25 mouse cellular contexts compared by ENCODE assay signal in the genomic region with DNA sequence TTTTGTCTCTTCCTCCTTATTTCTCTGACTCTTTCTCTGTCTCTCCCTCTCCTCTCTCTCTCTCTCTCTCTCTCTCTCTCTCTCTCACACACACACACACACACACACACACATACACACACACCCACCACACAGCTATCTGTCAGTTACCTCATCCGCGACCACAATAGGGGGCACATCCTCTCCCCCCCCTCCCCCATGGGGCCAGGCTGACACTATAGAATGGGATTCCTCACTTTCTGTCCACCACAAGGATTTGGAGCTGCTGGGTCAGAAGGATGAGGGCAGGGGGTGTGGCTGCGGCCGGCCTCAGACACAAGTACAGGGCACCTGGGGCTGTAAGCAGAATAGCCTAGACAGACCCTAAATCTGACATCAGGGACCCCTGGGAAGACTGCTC.
A peak's percentile ranks its signal among the peaks of the same experiment; 100 is the strongest.
DNase-seq lines count a peak whose midpoint lies in the region; ATAC-seq lines count a peak whose summit lies in the region.
"Had no signal": no experiment of that assay in that cellular context is flagged by ENCODE, and none has a peak within 500 bp of the region (broad histone marks: within the 10 kb centered on the region; RNA-seq: fewer than 3 reads in every experiment).

No protein-coding gene starts in this region.

- peaks cover 91% of the 10 kb centered on the region for H3K27me3 ChIP-seq in kidney, embryonic 15.5 days
- H3K27me3 ChIP-seq in limb, embryonic 10.5 days (ENCODE audit: low read depth, poor library complexity, severe bottlenecking) = peaks cover 98% of the 10 kb centered on the region

- DNase-seq in kidney, postnatal 4 days = no peak
- DNase-seq in thymus, postnatal 14 days = peak; percentile 74
- peak; percentile 62 for DNase-seq in thymus, postnatal 4 days
- no peak for DNase-seq in embryo, embryonic 10.5 days (ENCODE audit: low spot score)
- DNase-seq in limb, embryonic 10.5 days (ENCODE audit: low spot score) = no peak
- DNase-seq: B cell, adult 2 months; cerebellum, adult 11-12 months; cerebellum, adult 8-10 months; cerebellum, postnatal 14 days; forebrain, postnatal 0 days; gastrocnemius, adult 2 months; gastrocnemius, postnatal 14 days; heart, adult 11 months; heart, postnatal 10 days; heart, postnatal 36 days had no signal

- H3K4me2 ChIP-seq in kidney, embryonic 15.5 days = no peak overlapping the region
- H3K4me2 ChIP-seq: embryonic facial prominence, embryonic 12.5 days; embryonic facial prominence, embryonic 15.5 days; heart, embryonic 12.5 days; heart, embryonic 15.5 days; hindbrain, embryonic 13.5 days had no signal

- H3K4me1 ChIP-seq in kidney, embryonic 15.5 days = peaks cover 39% of the 10 kb centered on the region
- H3K4me1 ChIP-seq in limb, embryonic 10.5 days = peaks cover 37% of the 10 kb centered on the region

- WGBS in kidney, embryonic 15.5 days = 89% methylated on average over 4 of the region's 4 CpGs
- 91% methylated on average over 4 of the region's 4 CpGs for WGBS in limb, embryonic 10.5 days

- H3K4me3 ChIP-seq in kidney, embryonic 15.5 days (replicated peaks) = no peak overlapping the region
- no peak overlapping the region for H3K4me3 ChIP-seq in limb, embryonic 10.5 days
- H3K4me3 ChIP-seq: embryonic facial prominence, embryonic 12.5 days; embryonic facial prominence, embryonic 15.5 days; gastrocnemius, adult 2 months; heart, embryonic 12.5 days; heart, embryonic 15.5 days; hindbrain, embryonic 10.5 days; hindbrain, embryonic 13.5 days had no signal

- no peak overlapping the region for H3K9ac ChIP-seq in kidney, embryonic 15.5 days
- H3K9ac ChIP-seq: embryonic facial prominence, embryonic 12.5 days; embryonic facial prominence, embryonic 15.5 days; forebrain, postnatal 0 days; heart, embryonic 12.5 days; heart, embryonic 15.5 days; hindbrain, embryonic 13.5 days had no signal

- ATAC-seq in kidney, embryonic 15.5 days (replicated peaks; ENCODE audit: low FRiP score) = no peak
- ATAC-seq: activated CD4-positive, CD25-positive, alpha-beta regulatory T cell, adult 4 months; forebrain, embryonic 14.5 days; forebrain, postnatal 0 days; hindbrain, embryonic 16.5 days had no signal

- no peaks in the 10 kb centered on the region for H3K9me3 ChIP-seq in kidney, embryonic 15.5 days (replicated peaks)
- H3K9me3 ChIP-seq in limb, embryonic 10.5 days (replicated peaks) = no peaks in the 10 kb centered on the region
- H3K9me3 ChIP-seq: embryonic facial prominence, embryonic 12.5 days; embryonic facial prominence, embryonic 15.5 days; heart, embryonic 15.5 days; hindbrain, embryonic 10.5 days; hindbrain, embryonic 13.5 days had no signal

- H3K27ac ChIP-seq in kidney, embryonic 15.5 days = peak overlapping the region; percentile 27; the same call in 1 of the 2 replicates
- no peak overlapping the region for H3K27ac ChIP-seq in limb, embryonic 10.5 days
- H3K27ac ChIP-seq: embryonic facial prominence, embryonic 12.5 days; embryonic facial prominence, embryonic 15.5 days; gastrocnemius, adult 2 months; heart, embryonic 15.5 days; hindbrain, embryonic 10.5 days; hindbrain, embryonic 13.5 days had no signal

- H3K36me3 ChIP-seq in kidney, embryonic 15.5 days = no peaks in the 10 kb centered on the region
- H3K36me3 ChIP-seq in limb, embryonic 10.5 days = no peaks in the 10 kb centered on the region
- H3K36me3 ChIP-seq: embryonic facial prominence, embryonic 12.5 days; embryonic facial prominence, embryonic 15.5 days; heart, embryonic 12.5 days; heart, embryonic 15.5 days; hindbrain, embryonic 10.5 days; hindbrain, embryonic 13.5 days had no signal

Comparison
In these comparisons a context has a peak if more than half of its experiments do, and no peak if none do; other contexts are left out.
1. DNase-seq: peak in thymus, postnatal 14 days (single experiment) and thymus, postnatal 4 days (single experiment); none in kidney, postnatal 4 days (0 of 2), embryo, embryonic 10.5 days (single experiment) and limb, embryonic 10.5 days (single experiment).